Mouse (Mus musculus) heart, postnatal 0 days (tissue): ENCODE measurements at regions not wholly inside any gene's neighbourhood (a gene's known extent, or its start where the extent isn't known, plus 50 kb on each side); places are given as distances from the start of the nearest gene placed in this dataset.

Experiments used
- CTCF ChIP-seq: IDR thresholded peaks from 2 replicates; pipeline ENCODE4 v1.5.1; 2016; ENCODE audit warnings: antibody characterized with exemption, control low read depth, low read depth
- EP300 ChIP-seq: IDR thresholded peaks from 2 replicates; pipeline ENCODE4 v1.6.1; 2016; ENCODE audit warnings: antibody characterized with exemption, low read depth

- no peak for TF ChIP-seq CTCF
- TF ChIP-seq EP300: no peak
Measured at GRCm38 (mm10) chr14:114841552-114841951, 250.5 kb upstream of the Gpc5 start.
